Mouse (Mus musculus) MEL (cell line): Measurements from ENCODE around the gene Pigs. TPM values are rescaled to one million over a fixed set of nuclear protein-coding genes. Genes with fewer than 3 reads are reported as not detected.

Experiments
- DNase-seq: peaks from one replicate; pipeline ENCODE4 v3.0.0; 2011; ENCODE audit warnings: low read depth, low spot score
- H3K27ac ChIP-seq: 2 replicates; pipeline ENCODE4 v1.5.1; 2012; ENCODE audit warnings: low read depth, mild to moderate bottlenecking, control low read depth, low read length, moderate library complexity; ENCODE audit not compliant: control insufficient read depth
- H3K27me3 ChIP-seq, 2 experiments: fragments of 150-350 bp in 1 of 2; sonication (generic) in 1 of 2; 2 replicates each; pipeline ENCODE4 v1.6.1; 2012; ENCODE audit warnings: low read length in 2 of 2, mild to moderate bottlenecking in 2 of 2, improper control_type of control experiment in 1 of 2, moderate library complexity in 1 of 2; ENCODE audit not compliant: insufficient read depth in 2 of 2, control insufficient read depth in 1 of 2
- H3K36me3 ChIP-seq, 2 experiments: 2 replicates each; pipeline ENCODE4 v1.6.1; 2012 to 2014; ENCODE audit warnings: low read length in 2 of 2, improper control_type of control experiment in 1 of 2, inconsistent platforms in 1 of 2, mild to moderate bottlenecking in 1 of 2; ENCODE audit not compliant: insufficient read depth in 2 of 2, control insufficient read depth in 1 of 2
- H3K4me1 ChIP-seq, 2 experiments: fragments of 150-350 bp in 1 of 2; sonication (generic) in 1 of 2; 2 replicates each; pipeline ENCODE4 v1.6.1; 2012; ENCODE audit warnings: low read length in 2 of 2, improper control_type of control experiment in 1 of 2, mild to moderate bottlenecking in 1 of 2; ENCODE audit not compliant: insufficient read depth in 2 of 2, control insufficient read depth in 1 of 2
- H3K4me3 ChIP-seq, 2 experiments: fragments of 150-350 bp in 1 of 2; sonication (generic) in 1 of 2; 2 replicates each; pipeline ENCODE4 v1.5.1; 2012; ENCODE audit warnings: low read depth in 2 of 2, low read length in 2 of 2, mild to moderate bottlenecking in 2 of 2, moderate library complexity in 2 of 2, control low read depth in 1 of 2, improper control_type of control experiment in 1 of 2; ENCODE audit not compliant: control insufficient read depth in 1 of 2, insufficient read depth in 1 of 2
- H3K79me2 ChIP-seq: 2 replicates; pipeline ENCODE4 v1.6.1; 2012; ENCODE audit warnings: mild to moderate bottlenecking, low read length, moderate library complexity; ENCODE audit not compliant: control insufficient read depth, poor library complexity, insufficient read depth
- H3K9ac ChIP-seq: 2 replicates; pipeline ENCODE4 v1.6.1; 2012; ENCODE audit warnings: low read depth, mild to moderate bottlenecking, control low read depth, low read length, moderate library complexity; ENCODE audit not compliant: control insufficient read depth, poor library complexity, severe bottlenecking
- H3K9me3 ChIP-seq: fragments of 150-350 bp; sonication (generic); replicated peaks from 2 replicates; pipeline ENCODE4 v1.6.1; 2012; ENCODE audit warnings: mild to moderate bottlenecking, low read length, improper control_type of control experiment, moderate library complexity; ENCODE audit not compliant: insufficient read depth
- BHLHE40 ChIP-seq: IDR thresholded peaks from 2 replicates; pipeline ENCODE4 v1.6.1; 2012; ENCODE audit warnings: low read depth, mild to moderate bottlenecking, inconsistent platforms, low read length, improper control_type of control experiment, borderline replicate concordance
- E2F4 ChIP-seq: IDR thresholded peaks from 2 replicates; pipeline ENCODE4 v1.6.1; 2011; ENCODE audit warnings: low read depth, low read length, improper control_type of control experiment, borderline replicate concordance
- ETS1 ChIP-seq: IDR thresholded peaks from 2 replicates; pipeline ENCODE4 v1.6.1; 2012; ENCODE audit warnings: low read depth, mild to moderate bottlenecking, inconsistent platforms, low read length, improper control_type of control experiment, moderate library complexity
- MAX ChIP-seq: IDR thresholded peaks from 2 replicates; pipeline ENCODE4 v1.6.1; 2011; ENCODE audit warnings: low read length, improper control_type of control experiment
- MYB ChIP-seq: IDR thresholded peaks from 2 replicates; pipeline ENCODE4 v1.6.1; 2011; ENCODE audit warnings: mild to moderate bottlenecking, low read depth, low read length, improper control_type of control experiment
- NELFE ChIP-seq: IDR thresholded peaks from 2 replicates; pipeline ENCODE4 v1.6.1; 2011; ENCODE audit warnings: low read depth, low read length, improper control_type of control experiment
- NRF1 ChIP-seq: IDR thresholded peaks from 2 replicates; pipeline ENCODE4 v1.6.1; 2014; ENCODE audit warnings: low read depth, mild to moderate bottlenecking, inconsistent platforms, low read length, improper control_type of control experiment, moderate library complexity; ENCODE audit not compliant: poor library complexity, insufficient read depth, severe bottlenecking
- POLR2A ChIP-seq, 2 experiments: IDR thresholded peaks; 2 replicates each; pipeline ENCODE4 v1.6.1; 2011 to 2012; ENCODE audit warnings: low read length in 2 of 2, mild to moderate bottlenecking in 2 of 2, control low read depth in 1 of 2, improper control_type of control experiment in 1 of 2, low read depth in 1 of 2, moderate library complexity in 1 of 2; ENCODE audit not compliant: control insufficient read depth in 1 of 2, insufficient read depth in 1 of 2, poor library complexity in 1 of 2
- POLR2AphosphoS2 ChIP-seq: IDR thresholded peaks from 2 replicates; pipeline ENCODE4 v1.6.1; 2011; ENCODE audit warnings: low read length, improper control_type of control experiment
- RAD21 ChIP-seq: IDR thresholded peaks from 2 replicates; pipeline ENCODE4 v1.6.1; 2011; ENCODE audit warnings: mild to moderate bottlenecking, low read depth, low read length, improper control_type of control experiment
- SIN3A ChIP-seq: IDR thresholded peaks from 2 replicates; pipeline ENCODE4 v1.6.1; 2012; ENCODE audit warnings: low read length, improper control_type of control experiment, inconsistent platforms
- TAL1 ChIP-seq: IDR thresholded peaks from 2 replicates; pipeline ENCODE4 v1.6.1; 2012; ENCODE audit warnings: mild to moderate bottlenecking, inconsistent platforms, low read length, moderate library complexity, mixed read lengths
- TBP ChIP-seq: IDR thresholded peaks from 2 replicates; pipeline ENCODE4 v1.8.0; 2011; ENCODE audit warnings: low read depth, low read length, improper control_type of control experiment
- UBTF ChIP-seq: IDR thresholded peaks from 2 replicates; pipeline ENCODE4 v1.6.1; 2012; ENCODE audit warnings: low read depth, mild to moderate bottlenecking, inconsistent platforms, low read length, improper control_type of control experiment, moderate library complexity, borderline replicate concordance; ENCODE audit not compliant: insufficient read depth
- USF2 ChIP-seq, 2 experiments: IDR thresholded peaks; 2 replicates each; pipeline ENCODE4 v1.6.1; 2011 to 2012; ENCODE audit warnings: improper control_type of control experiment in 2 of 2, low read length in 2 of 2, borderline replicate concordance in 1 of 2, inconsistent platforms in 1 of 2, low read depth in 1 of 2, mild to moderate bottlenecking in 1 of 2; ENCODE audit not compliant: insufficient read depth in 1 of 2
- ZKSCAN1 ChIP-seq: IDR thresholded peaks from 2 replicates; pipeline ENCODE4 v1.6.1; 2012; ENCODE audit warnings: low read depth, mild to moderate bottlenecking, inconsistent platforms, low read length, improper control_type of control experiment, moderate library complexity
- ZMIZ1 ChIP-seq: IDR thresholded peaks from 2 replicates; pipeline ENCODE4 v1.6.1; 2012; ENCODE audit warnings: low read depth, mild to moderate bottlenecking, inconsistent platforms, low read length, improper control_type of control experiment, moderate library complexity
- ZNF384 ChIP-seq: IDR thresholded peaks from 2 replicates; pipeline ENCODE4 v1.6.1; 2012; ENCODE audit warnings: low read depth, mild to moderate bottlenecking, inconsistent platforms, low read length, improper control_type of control experiment
- polyA plus RNA-seq, 2 experiments: library from polyadenylated mRNA; stranded (reverse) in 1 of 2; unstranded in 1 of 2; fragments of >175 nt in 1 of 2; fragments of >200 nt in 1 of 2; gene quantifications; 2 replicates each; pipeline versions ENCODE4 v1.2.1 to v1.2.4; 2012; ENCODE audit warnings: low replicate concordance in 2 of 2, low read depth in 1 of 2; ENCODE audit not compliant: insufficient read length in 2 of 2, insufficient read depth in 1 of 2, missing spikeins in 1 of 2
- total RNA-seq: library from RNA; depleted of rRNA; stranded (reverse); fragments of 300-350 nt; gene quantifications from 2 replicates; pipeline ENCODE4 v1.2.3, GENCODE M21; 2012

Pigs gene
- total and polyA plus RNA-seq, 3 experiments, result 28.5 to 97.1 (median 51.2) TPM

GRCm38 (mm10) chr11:78360125-78360788 is 32.0 kb downstream of the Pigs start (continued):
- TF ChIP-seq POLR2A (IDR thresholded peaks at IDR 0.05; ENCODE audit: control insufficient read depth in 1 of 2, insufficient read depth in 1 of 2, low read depth in 1 of 2, low read length in 2 of 2, poor library complexity in 1 of 2), result peak in 1 of 2 experiments; percentile 52; a peak in 2 of 4 replicates
- no peak for TF ChIP-seq E2F4
- TF ChIP-seq BHLHE40, result no peak
- peak; percentile 51 for TF ChIP-seq NELFE
- no peak for TF ChIP-seq UBTF
- no peak for TF ChIP-seq ZKSCAN1
- no peak for TF ChIP-seq POLR2AphosphoS2
- TF ChIP-seq MAX, result no peak
- TF ChIP-seq ZMIZ1, result 0 out of 2 replicates have a peak, but pooled peaks have one; percentile 45
- no peak for TF ChIP-seq USF2 (IDR thresholded peaks at IDR 0.05; ENCODE audit: borderline replicate concordance in 1 of 2, insufficient read depth in 1 of 2, low read depth in 1 of 2, low read length in 2 of 2)
- no peak for TF ChIP-seq TAL1
- TF ChIP-seq ZNF384, result no peak
- peak; percentile 27 for TF ChIP-seq SIN3A
- no peak for TF ChIP-seq TBP
- no peak for TF ChIP-seq ETS1
- peak; percentile 79 for TF ChIP-seq RAD21
- no peak for TF ChIP-seq MYB

GRCm38 (mm10) chr11:78360789-78361131 is 32.5 kb downstream of the Pigs start:
- Histone ChIP-seq H3K9me3 (no peaks in the 10 kb centered on the region), H3K4me1 (peaks cover 0 to 10% of the 10 kb centered on the region in 2 experiments; a peak in 2 of 4 replicates), H3K79me2 (no peaks in the 10 kb centered on the region), H3K4me3 (peak overlapping the region in 1 of 2 experiments; percentile 64; a peak in 1 of 4 replicates), H3K27ac (no peak overlapping the region), H3K9ac (peak overlapping the region; percentile 28; the same call in 1 of the 2 replicates), H3K36me3 (no peaks in the 10 kb centered on the region; a peak in 1 of 4 replicates), H3K27me3 (peaks cover 2 to 3% of the 10 kb centered on the region in 2 experiments; a peak in 2 of 4 replicates)
- DNase-seq, result no peak
- 0 out of 2 replicates have a peak, but pooled peaks have one; percentile 2 for TF ChIP-seq NRF1
- TF ChIP-seq USF2 (IDR thresholded peaks at IDR 0.05; ENCODE audit: borderline replicate concordance in 1 of 2, insufficient read depth in 1 of 2, low read depth in 1 of 2, low read length in 2 of 2), result no peak
